Mouse (Mus musculus) ovary, postnatal 36 days (tissue): ENCODE results near the gene Fbxo3.
"Not testable (repeated sequence)": the region's sequence is repeated elsewhere in the genome, so short reads cannot be mapped to it uniquely, and the experiment has no call there.

Experiments
- DNase-seq: peaks from one replicate; pipeline ENCODE4 v3.0.0; 2022; ENCODE audit warnings: low spot score, mixed read lengths

Gene Fbxo3

GRCm38 (mm10) chr2:104027458-104028138 lies at the start of gene Fbxo3:
Fbxo3 (plus strand) TSS chr2:104027721.
- DNase-seq = peak; percentile 90

GRCm38 (mm10) chr2:103982250-103982649 lies 45.3 kb upstream of the Fbxo3 start:
- DNase-seq = peak; percentile 74

- DNase-seq = no peak
Measured at GRCm38 (mm10) chr2:103983146-103983545, 44.4 kb upstream of the Fbxo3 start.

- DNase-seq = not testable (repeated sequence)
Measured at GRCm38 (mm10) chr2:103987595-103987994, 39.9 kb upstream of the Fbxo3 start.

- no peak for DNase-seq
Measured at GRCm38 (mm10) chr2:103989724-103990123, 37.8 kb upstream of the Fbxo3 start.

- DNase-seq = no peak
Measured at GRCm38 (mm10) chr2:103991303-103991702, 36.2 kb upstream of the Fbxo3 start.

GRCm38 (mm10) chr2:103992162-103992561 lies 35.4 kb upstream of the Fbxo3 start:
- DNase-seq = no peak

- no peak for DNase-seq
Measured at GRCm38 (mm10) chr2:103992618-103993332, 34.7 kb upstream of the Fbxo3 start.

GRCm38 (mm10) chr2:104001076-104001475 lies 26.4 kb upstream of the Fbxo3 start:
- no peak for DNase-seq

- DNase-seq = no peak
Measured at GRCm38 (mm10) chr2:104001861-104002260, 25.7 kb upstream of the Fbxo3 start.

GRCm38 (mm10) chr2:104002711-104003413 lies 24.7 kb upstream of the Fbxo3 start:
- peak; percentile 50 for DNase-seq

- no peak for DNase-seq
Measured at GRCm38 (mm10) chr2:104007793-104008519, 19.6 kb upstream of the Fbxo3 start.

- not testable (repeated sequence) for DNase-seq
Measured at GRCm38 (mm10) chr2:104008853-104009252, 18.7 kb upstream of the Fbxo3 start.

- DNase-seq = no peak
Measured at GRCm38 (mm10) chr2:104023096-104023495, 4.4 kb upstream of the Fbxo3 start.

GRCm38 (mm10) chr2:104024656-104025055 lies 2.9 kb upstream of the Fbxo3 start:
- no peak for DNase-seq

GRCm38 (mm10) chr2:104028139-104028723 lies 710 bp downstream of the Fbxo3 start, which contains the start of gene 4931422A03Rik:
4931422A03Rik (minus strand) TSS chr2:104028361.
- no peak for DNase-seq

GRCm38 (mm10) chr2:104029074-104029473 lies 1.6 kb downstream of the Fbxo3 start:
- no peak for DNase-seq

- DNase-seq = no peak
Measured at GRCm38 (mm10) chr2:104030381-104030780, 2.9 kb downstream of the Fbxo3 start.

GRCm38 (mm10) chr2:104032056-104032455 lies 4.5 kb downstream of the Fbxo3 start:
- DNase-seq = no peak

GRCm38 (mm10) chr2:104034832-104035472 lies 7.4 kb downstream of the Fbxo3 start:
- peak; percentile 59 for DNase-seq

- no peak for DNase-seq
Measured at GRCm38 (mm10) chr2:104035595-104035994, 8.1 kb downstream of the Fbxo3 start.
